Comparison of ENCODE assay signal across 20 mouse cellular contexts in genomic region chr7:142630691-142631090, GRCm38 (mm10). TPM values are rescaled to one million over a fixed set of nuclear protein-coding genes. Genes with fewer than 3 reads are reported as not detected.
DNase-seq lines count a peak whose midpoint lies in the region; ATAC-seq and TF ChIP-seq lines count a peak whose summit lies in the region.
"Had no signal": no experiment of that assay in that cellular context is flagged by ENCODE, and none has a peak within 500 bp of the region (broad histone marks: within the 10 kb centered on the region; RNA-seq: fewer than 3 reads in every experiment).

No protein-coding gene starts in this region.

- H3K4me2 ChIP-seq in hindbrain, postnatal 0 days (ENCODE audit: low read depth, low read length): no peak overlapping the region
- no peak overlapping the region for H3K4me2 ChIP-seq in hindbrain, embryonic 13.5 days
- H3K4me2 ChIP-seq: intestine, embryonic 15.5 days; liver, embryonic 12.5 days; neural tube, embryonic 13.5 days had no signal

- WGBS in hindbrain, postnatal 0 days: 73% methylated on average over 10 of the region's 10 CpGs
- WGBS in hindbrain, embryonic 13.5 days: 84% methylated on average over 10 of the region's 10 CpGs
- 85% methylated on average over 10 of the region's 10 CpGs for WGBS in hindbrain, embryonic 10.5 days

- no peak overlapping the region for H3K9ac ChIP-seq in hindbrain, postnatal 0 days (replicated peaks; ENCODE audit: low read length)
- H3K9ac ChIP-seq in hindbrain, embryonic 13.5 days: no peak overlapping the region
- H3K9ac ChIP-seq: intestine, embryonic 15.5 days; liver, embryonic 12.5 days; neural tube, embryonic 13.5 days had no signal

- no peaks in the 10 kb centered on the region for H3K27me3 ChIP-seq in hindbrain, postnatal 0 days (ENCODE audit: insufficient read depth, low read length)
- H3K27me3 ChIP-seq in hindbrain, embryonic 13.5 days: no peaks in the 10 kb centered on the region
- H3K27me3 ChIP-seq in hindbrain, embryonic 10.5 days (ENCODE audit: insufficient read depth, poor library complexity, severe bottlenecking): peaks cover 6% of the 10 kb centered on the region; the same call in 1 of the 2 replicates
- H3K27me3 ChIP-seq: intestine, embryonic 15.5 days; neural tube, embryonic 13.5 days had no signal

- H3K36me3 ChIP-seq in hindbrain, postnatal 0 days (ENCODE audit: insufficient read depth, low read length): no peaks in the 10 kb centered on the region
- H3K36me3 ChIP-seq in hindbrain, embryonic 13.5 days: no peaks in the 10 kb centered on the region
- no peaks in the 10 kb centered on the region for H3K36me3 ChIP-seq in hindbrain, embryonic 10.5 days
- H3K36me3 ChIP-seq: G1E; intestine, embryonic 15.5 days; liver, embryonic 12.5 days; neural tube, embryonic 13.5 days had no signal

- ATAC-seq in hindbrain, postnatal 0 days: no peak
- no peak for ATAC-seq in hindbrain, embryonic 13.5 days (ENCODE audit: low FRiP score)
- ATAC-seq: intestine, embryonic 15.5 days; liver, embryonic 12.5 days; lung, postnatal 0 days had no signal

- no peak overlapping the region for H3K27ac ChIP-seq in hindbrain, postnatal 0 days
- H3K27ac ChIP-seq in hindbrain, embryonic 13.5 days: no peak overlapping the region
- no peak overlapping the region for H3K27ac ChIP-seq in hindbrain, embryonic 10.5 days
- H3K27ac ChIP-seq: intestine, embryonic 15.5 days; liver, embryonic 12.5 days; neural tube, embryonic 13.5 days had no signal

- no peaks in the 10 kb centered on the region for H3K9me3 ChIP-seq in hindbrain, postnatal 0 days (ENCODE audit: low read length)
- no peaks in the 10 kb centered on the region for H3K9me3 ChIP-seq in hindbrain, embryonic 13.5 days
- no peaks in the 10 kb centered on the region for H3K9me3 ChIP-seq in hindbrain, embryonic 10.5 days
- H3K9me3 ChIP-seq: G1E; intestine, embryonic 15.5 days; liver, embryonic 12.5 days; neural tube, embryonic 13.5 days had no signal

- H3K4me3 ChIP-seq in hindbrain, postnatal 0 days (ENCODE audit: low read length): no peak overlapping the region
- no peak overlapping the region for H3K4me3 ChIP-seq in hindbrain, embryonic 13.5 days
- no peak overlapping the region for H3K4me3 ChIP-seq in hindbrain, embryonic 10.5 days
- H3K4me3 ChIP-seq: intestine, embryonic 15.5 days; liver, embryonic 12.5 days; neural tube, embryonic 13.5 days had no signal

- TF ChIP-seq POLR2A in brain, embryonic 14.5 days (IDR thresholded peaks at IDR 0.05; ENCODE audit: borderline replicate concordance, extremely low read depth, insufficient read depth, insufficient read length, poor library complexity, severe bottlenecking): no peak

- TF ChIP-seq CTCF in hindbrain, postnatal 0 days (IDR thresholded peaks at IDR 0.05; ENCODE audit: low read depth): no peak
- TF ChIP-seq CTCF in brain, embryonic 14.5 days (IDR thresholded peaks at IDR 0.05; ENCODE audit: borderline replicate concordance, extremely low read depth, insufficient read depth, insufficient read length): no peak

- intact Hi-C loops in gastrocnemius, postnatal 14 days (cut with DNase I; ENCODE audit: low total_unique reads): no loop called here

- H3K4me1 ChIP-seq in hindbrain, postnatal 0 days (ENCODE audit: insufficient read depth, low read length): no peaks in the 10 kb centered on the region
- H3K4me1 ChIP-seq in hindbrain, embryonic 13.5 days (replicated peaks): no peaks in the 10 kb centered on the region
- H3K4me1 ChIP-seq in hindbrain, embryonic 10.5 days (replicated peaks): peaks cover 4% of the 10 kb centered on the region; the same call in 1 of the 2 replicates
- H3K4me1 ChIP-seq: intestine, embryonic 15.5 days; liver, embryonic 12.5 days; neural tube, embryonic 13.5 days had no signal

- DNase-seq in hindbrain, postnatal 0 days (ENCODE audit: low spot score): peak; percentile 12
- DNase-seq in adrenal gland, postnatal 25 days: peak; percentile 36
- peak; percentile 17 for DNase-seq in brain, embryonic 14.5 days (ENCODE audit: low read depth)
- peak; percentile 85 to 90 for DNase-seq in cerebellum, postnatal 10 days
- no peak for DNase-seq in gastrocnemius, postnatal 14 days
- DNase-seq in hindbrain, embryonic 10.5 days (ENCODE audit: low spot score): no peak
- DNase-seq: gastrocnemius, postnatal 25 days; kidney, postnatal 10 days; layer of hippocampus, adult 9-11 months; thymus, adult 2 months had no signal

RNA-seq across cellular contexts. Expression of gene Igf2, which starts 35.9 kb away (rescaled TPM):
- total RNA-seq in hindbrain, postnatal 0 days (2014; rRNA removed): 262 and 308 TPM in 2 replicates
- 200 and 279 TPM in 2 replicates for polyA plus RNA-seq in hindbrain, postnatal 0 days (2015; fragmentation: Nextera tagmentation; extraction: Ambion mirVana)
- 179 and 205 TPM in 2 replicates for polyA plus RNA-seq in hindbrain, embryonic 13.5 days (2015; fragmentation: Nextera tagmentation; extraction: Ambion mirVana)
- total RNA-seq in adrenal gland, postnatal 25 days (2021): 6.7 and 7.9 TPM in 2 replicates
- polyA plus RNA-seq in brain, embryonic 14.5 days (2012; rRNA removed): 234 and 457 TPM in 2 replicates
- total RNA-seq in gastrocnemius, postnatal 14 days (2021): 1,000 to 10,000 TPM; 2,828 to 3,358 TPM
- 219 and 247 TPM in 2 replicates for polyA plus RNA-seq in hindbrain, embryonic 10.5 days (2016; fragmentation: Nextera tagmentation; extraction: Ambion mirVana)
- total RNA-seq: megakaryocyte-erythroid progenitor cell, adult 5-6 weeks; monocyte, adult 5-6 weeks had no signal
- polyA plus RNA-seq: G1E had no signal

RNA-seq across cellular contexts. Expression of gene Gm49394, which starts 39.1 kb away (rescaled TPM):
- total RNA-seq in hindbrain, postnatal 0 days (2014; rRNA removed): 0.32 and 0.68 TPM in 2 replicates
- polyA plus RNA-seq in hindbrain, postnatal 0 days (2015; fragmentation: Nextera tagmentation; extraction: Ambion mirVana): not detected in 2 replicates
- not detected in 2 replicates for polyA plus RNA-seq in hindbrain, embryonic 13.5 days (2015; fragmentation: Nextera tagmentation; extraction: Ambion mirVana)
- not detected in 2 replicates for total RNA-seq in adrenal gland, postnatal 25 days (2021)
- 0.06 and 0.34 TPM in 2 replicates for polyA plus RNA-seq in brain, embryonic 14.5 days (2012; rRNA removed)
- total RNA-seq in gastrocnemius, postnatal 14 days (2021): under 1 TPM; 0.22 to 0.86 TPM
- polyA plus RNA-seq in hindbrain, embryonic 10.5 days (2016; fragmentation: Nextera tagmentation; extraction: Ambion mirVana): not detected in 2 replicates
- total RNA-seq: megakaryocyte-erythroid progenitor cell, adult 5-6 weeks; monocyte, adult 5-6 weeks had no signal
- polyA plus RNA-seq: G1E; heart, embryonic 14.5 days; hindbrain, embryonic 11.5 days; liver, embryonic 12.5 days; lung, postnatal 0 days; neural tube, embryonic 13.5 days had no signal

Comparison
In these comparisons a context has a peak if more than half of its experiments do, and no peak if none do; other contexts are left out.
1. DNase-seq: peak in hindbrain, postnatal 0 days (single experiment), adrenal gland, postnatal 25 days (single experiment), brain, embryonic 14.5 days (single experiment) and cerebellum, postnatal 10 days (2 of 2); none in gastrocnemius, postnatal 14 days (single experiment) and hindbrain, embryonic 10.5 days (single experiment).